Mouse (Mus musculus) midbrain, embryonic 10.5 days (tissue): ENCODE results near the gene Rps6kc1. TPM values are rescaled to one million over a fixed set of nuclear protein-coding genes. Genes with fewer than 3 reads are reported as not detected.
A peak's percentile ranks its signal among the peaks of the same experiment; 100 is the strongest.

Experiments
- DNase-seq: peaks from one replicate; pipeline ENCODE4 v3.0.0-alpha.2; 2017; ENCODE audit warnings: low spot score
- H3K27ac ChIP-seq: fragments of 300-500 bp; sonication (generic); replicated peaks from 2 replicates; pipeline ENCODE4 v1.5.1; 2016; ENCODE audit warnings: mild to moderate bottlenecking
- H3K27me3 ChIP-seq: fragments of 300-500 bp; sonication (generic); 2 replicates; pipeline ENCODE4 v1.6.1; 2016; ENCODE audit warnings: low read depth, mild to moderate bottlenecking; ENCODE audit not compliant: poor library complexity, severe bottlenecking
- H3K36me3 ChIP-seq: fragments of 300-500 bp; sonication (generic); 2 replicates; pipeline ENCODE4 v1.6.1; 2016; ENCODE audit warnings: mild to moderate bottlenecking, moderate library complexity
- H3K4me1 ChIP-seq: fragments of 300-500 bp; sonication (generic); 2 replicates; pipeline ENCODE4 v1.6.1; 2016
- H3K4me3 ChIP-seq: fragments of 300-500 bp; sonication (generic); 2 replicates; pipeline ENCODE4 v1.5.1; 2016; ENCODE audit warnings: mild to moderate bottlenecking, moderate library complexity
- H3K9me3 ChIP-seq: fragments of 300-500 bp; sonication (generic); replicated peaks from 2 replicates; pipeline ENCODE4 v1.6.1; 2016; ENCODE audit warnings: mild to moderate bottlenecking
- WGBS: fragments of 180-500 bp; shearing (Covaris S2); methylation state at CpG from one replicate; pipeline ENCODE4 v1.1.7; 2016; 5-methylcytosine and 5-hydroxymethylcytosine counted together
- polyA plus RNA-seq: library from polyadenylated mRNA; unstranded; fragments of >200 nt; fragmentation: Nextera tagmentation; extraction: Ambion mirVana; gene quantifications from 2 replicates; pipeline ENCODE4 v1.2.1, GENCODE M21; 2016

Rps6kc1 gene
- polyA plus RNA-seq, 1 experiment from 2014 or later: 16.2 TPM

DNA sequence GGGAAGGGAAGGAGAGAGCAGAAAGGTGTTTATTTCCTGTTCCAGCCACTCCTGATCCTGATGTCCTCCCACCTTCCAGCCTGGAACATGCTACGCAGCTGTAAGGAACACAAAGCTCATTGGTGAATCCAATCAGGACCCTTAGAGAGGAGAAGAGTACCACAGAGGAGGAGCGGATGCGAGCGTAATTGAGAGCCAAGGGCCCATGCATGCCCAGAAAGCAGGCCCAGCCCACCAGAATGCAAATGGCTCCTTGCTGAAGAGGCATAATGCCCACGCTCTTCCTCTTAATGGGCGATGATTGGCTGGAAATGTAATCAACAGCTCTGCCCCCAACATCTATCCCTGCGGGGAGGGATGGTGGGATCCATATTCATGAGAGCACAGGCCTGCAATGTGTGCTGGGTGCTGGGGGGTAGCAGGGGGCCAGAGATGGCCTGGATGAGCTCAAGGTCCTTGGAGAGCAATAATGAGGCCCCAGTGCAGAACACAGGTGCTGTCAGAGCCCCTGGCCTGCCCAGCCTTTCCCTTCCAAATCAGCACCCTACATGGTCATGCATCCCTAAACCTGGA is 182.0 kb downstream of the Rps6kc1 start:
- H3K27ac ChIP-seq: peak overlapping the region; percentile 23
- H3K4me3 ChIP-seq: no peak overlapping the region
- H3K27me3 ChIP-seq: no peaks in the 10 kb centered on the region
- DNase-seq: no peak
- H3K9me3 ChIP-seq: no peaks in the 10 kb centered on the region
- 82% methylated on average over 7 of the region's 7 CpGs for WGBS
- peaks cover 51% of the 10 kb centered on the region for H3K4me1 ChIP-seq
- no peaks in the 10 kb centered on the region for H3K36me3 ChIP-seq

GRCm38 (mm10) chr1:190728111-190728651 is 183.4 kb downstream of the Rps6kc1 start:
- no peak for DNase-seq
- peak overlapping the region; percentile 49 for H3K27ac ChIP-seq
- H3K9me3 ChIP-seq: no peaks in the 10 kb centered on the region
- no peak overlapping the region for H3K4me3 ChIP-seq
- WGBS: 87% methylated on average over 4 of the region's 4 CpGs
- H3K27me3 ChIP-seq: no peaks in the 10 kb centered on the region
- H3K4me1 ChIP-seq: peaks cover 58% of the 10 kb centered on the region
- H3K36me3 ChIP-seq: no peaks in the 10 kb centered on the region

- WGBS: 82% methylated on average over 2 of the region's 2 CpGs
- H3K4me1 ChIP-seq: peaks cover 58% of the 10 kb centered on the region
Measured at GRCm38 (mm10) chr1:190727385-190727784, 184.2 kb downstream of the Rps6kc1 start.

DNA sequence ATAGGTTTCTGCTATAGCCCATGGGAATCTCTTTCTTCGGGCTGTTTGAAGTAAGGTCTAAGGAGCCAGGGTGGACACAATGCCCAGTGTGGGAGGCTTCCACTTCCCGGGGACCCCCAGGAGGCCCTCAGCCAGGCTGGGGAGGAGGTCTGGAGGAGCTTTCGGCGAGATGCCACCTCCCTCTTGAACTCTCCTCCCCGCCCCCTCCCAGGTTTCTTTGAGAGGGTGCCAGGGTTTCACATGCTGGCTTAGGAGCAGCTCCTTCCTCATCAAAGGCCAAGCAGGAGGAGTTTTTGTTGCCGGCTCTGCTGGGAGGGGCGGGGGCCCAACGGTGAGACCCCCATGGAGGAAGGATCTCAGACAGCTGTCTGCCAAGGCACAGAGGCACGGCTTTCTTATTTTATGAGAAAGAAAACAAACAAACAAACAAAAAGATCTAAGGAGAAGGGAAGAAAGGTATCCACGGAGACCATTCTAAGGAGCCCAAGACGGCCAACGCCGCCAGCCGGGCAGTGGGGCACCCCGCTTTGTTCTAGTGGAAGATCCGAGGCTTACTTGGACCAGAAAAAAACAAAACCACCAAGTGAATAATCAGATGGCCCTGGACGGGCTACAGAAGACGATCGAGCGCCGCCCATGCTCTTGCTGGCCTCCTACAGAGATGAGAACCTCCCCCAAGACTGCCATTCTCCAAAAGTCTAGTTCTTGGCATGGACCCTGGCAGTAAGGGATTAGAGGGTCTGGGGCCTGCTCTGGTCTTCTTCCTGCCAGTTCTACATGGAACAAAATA is 186.8 kb downstream of the Rps6kc1 start:
- Histone ChIP-seq H3K27me3 (no peaks in the 10 kb centered on the region), H3K4me3 (peak overlapping the region; percentile 20; the same call in 1 of the 2 replicates), H3K4me1 (peaks cover 61% of the 10 kb centered on the region), H3K9me3 (no peaks in the 10 kb centered on the region), H3K36me3 (no peaks in the 10 kb centered on the region), H3K27ac (peak overlapping the region; percentile 81)
- peak; percentile 26 for DNase-seq
- 21% methylated on average over 21 of the region's 21 CpGs for WGBS

More at GRCm38 (mm10) chr1:190727385-190727784, 184.2 kb downstream of the Rps6kc1 start:
- Histone ChIP-seq H3K27ac (peak overlapping the region; percentile 68; the same call in 1 of the 2 replicates), H3K9me3 (no peaks in the 10 kb centered on the region), H3K36me3 (no peaks in the 10 kb centered on the region), H3K27me3 (no peaks in the 10 kb centered on the region), H3K4me3 (no peak overlapping the region)
- no peak for DNase-seq

GRCm38 (mm10) chr1:190723926-190724430 is 187.6 kb downstream of the Rps6kc1 start:
- no peak overlapping the region for H3K4me3 ChIP-seq
- H3K36me3 ChIP-seq: no peaks in the 10 kb centered on the region
- no peaks in the 10 kb centered on the region for H3K9me3 ChIP-seq
- no peaks in the 10 kb centered on the region for H3K27me3 ChIP-seq
- H3K27ac ChIP-seq: peak overlapping the region; percentile 81
- peaks cover 53% of the 10 kb centered on the region for H3K4me1 ChIP-seq
- 84% methylated on average over 7 of the region's 7 CpGs for WGBS
- no peak for DNase-seq

- Histone ChIP-seq H3K9me3 (no peaks in the 10 kb centered on the region), H3K27me3 (no peaks in the 10 kb centered on the region), H3K4me3 (no peak overlapping the region), H3K27ac (no peak overlapping the region), H3K4me1 (no peaks in the 10 kb centered on the region), H3K36me3 (no peaks in the 10 kb centered on the region)
- no peak for DNase-seq
- WGBS: 87% methylated on average over 6 of the region's 6 CpGs
Measured at GRCm38 (mm10) chr1:190713848-190714247, 197.7 kb downstream of the Rps6kc1 start.

DNA sequence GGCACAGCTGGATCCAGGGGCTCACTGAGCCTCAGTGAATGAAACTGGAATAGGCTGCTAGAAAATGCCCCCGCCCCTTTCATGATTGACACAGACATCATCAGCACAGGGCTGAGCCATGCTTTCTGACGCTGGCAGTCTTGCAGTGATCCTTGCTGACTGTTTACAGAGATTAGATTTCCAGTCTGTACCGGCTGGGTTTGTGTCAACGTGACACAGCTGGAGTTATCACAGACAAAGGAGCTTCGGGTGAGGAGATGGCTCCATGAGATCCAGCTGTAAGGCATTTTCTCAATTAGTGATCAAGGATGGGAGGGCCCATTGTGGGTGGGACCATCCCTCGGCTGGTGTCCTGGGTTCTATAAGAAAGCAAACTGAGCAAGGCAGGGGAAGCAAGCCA is 214.0 kb downstream of the Rps6kc1 start:
- H3K27me3 ChIP-seq: no peaks in the 10 kb centered on the region
- H3K4me1 ChIP-seq: peaks cover 10% of the 10 kb centered on the region; the same call in 1 of the 2 replicates
- WGBS: 21% methylated on average over 6 of the region's 6 CpGs
- no peaks in the 10 kb centered on the region for H3K9me3 ChIP-seq
- H3K27ac ChIP-seq: no peak overlapping the region
- no peaks in the 10 kb centered on the region for H3K36me3 ChIP-seq
- no peak overlapping the region for H3K4me3 ChIP-seq
- peak; percentile 24 for DNase-seq

GRCm38 (mm10) chr1:190695589-190695988 is 216.0 kb downstream of the Rps6kc1 start:
- no peak overlapping the region for H3K27ac ChIP-seq
- 67% methylated on average over 11 of the region's 11 CpGs for WGBS

GRCm38 (mm10) chr1:190690528-190691262 is 220.9 kb downstream of the Rps6kc1 start:
- Histone ChIP-seq H3K4me1 (peaks cover 15% of the 10 kb centered on the region), H3K27me3 (no peaks in the 10 kb centered on the region; the same call in 1 of the 2 replicates), H3K36me3 (no peaks in the 10 kb centered on the region), H3K9me3 (no peaks in the 10 kb centered on the region), H3K4me3 (no peak overlapping the region), H3K27ac (peak overlapping the region; percentile 13; the same call in 1 of the 2 replicates)
- 85% methylated on average over 29 of the region's 29 CpGs for WGBS
- no peak for DNase-seq

More at GRCm38 (mm10) chr1:190695589-190695988, 216.0 kb downstream of the Rps6kc1 start:
- no peaks in the 10 kb centered on the region for H3K9me3 ChIP-seq
- no peaks in the 10 kb centered on the region for H3K36me3 ChIP-seq
- H3K27me3 ChIP-seq: no peaks in the 10 kb centered on the region
- peak; percentile 40 for DNase-seq
- no peak overlapping the region for H3K4me3 ChIP-seq
- peaks cover 11% of the 10 kb centered on the region for H3K4me1 ChIP-seq

GRCm38 (mm10) chr1:190683060-190683459 is 228.5 kb downstream of the Rps6kc1 start:
- H3K27ac ChIP-seq: peak overlapping the region; percentile 74

GRCm38 (mm10) chr1:190682021-190682926 is 229.3 kb downstream of the Rps6kc1 start:
- Histone ChIP-seq H3K4me1 (peaks cover 25% of the 10 kb centered on the region), H3K27ac (peak overlapping the region; percentile 74), H3K36me3 (no peaks in the 10 kb centered on the region), H3K4me3 (0 out of 2 replicates have a peak overlapping the region, but pooled peaks have one; percentile 24), H3K27me3 (peaks cover 24% of the 10 kb centered on the region; the same call in 1 of the 2 replicates), H3K9me3 (no peaks in the 10 kb centered on the region)
- no peak for DNase-seq
- WGBS: 45% methylated on average over 25 of the region's 25 CpGs

More at GRCm38 (mm10) chr1:190683060-190683459, 228.5 kb downstream of the Rps6kc1 start:
- no peak for DNase-seq
- Histone ChIP-seq H3K27me3 (peaks cover 24% of the 10 kb centered on the region; the same call in 1 of the 2 replicates), H3K4me3 (no peak overlapping the region), H3K9me3 (no peaks in the 10 kb centered on the region), H3K4me1 (peaks cover 25% of the 10 kb centered on the region), H3K36me3 (no peaks in the 10 kb centered on the region)
- WGBS: 96% methylated on average over 7 of the region's 7 CpGs
